Mouse (Mus musculus): Measurements from ENCODE around the gene Trim59. TPM values are rescaled to one million over a fixed set of nuclear protein-coding genes. Genes with fewer than 3 reads are reported as not detected.

The Trim59 gene
- 69.7 and 74.0 TPM in 2 replicates for polyA plus RNA-seq (2015; fragmentation: Nextera tagmentation; extraction: Ambion mirVana)

DNA sequence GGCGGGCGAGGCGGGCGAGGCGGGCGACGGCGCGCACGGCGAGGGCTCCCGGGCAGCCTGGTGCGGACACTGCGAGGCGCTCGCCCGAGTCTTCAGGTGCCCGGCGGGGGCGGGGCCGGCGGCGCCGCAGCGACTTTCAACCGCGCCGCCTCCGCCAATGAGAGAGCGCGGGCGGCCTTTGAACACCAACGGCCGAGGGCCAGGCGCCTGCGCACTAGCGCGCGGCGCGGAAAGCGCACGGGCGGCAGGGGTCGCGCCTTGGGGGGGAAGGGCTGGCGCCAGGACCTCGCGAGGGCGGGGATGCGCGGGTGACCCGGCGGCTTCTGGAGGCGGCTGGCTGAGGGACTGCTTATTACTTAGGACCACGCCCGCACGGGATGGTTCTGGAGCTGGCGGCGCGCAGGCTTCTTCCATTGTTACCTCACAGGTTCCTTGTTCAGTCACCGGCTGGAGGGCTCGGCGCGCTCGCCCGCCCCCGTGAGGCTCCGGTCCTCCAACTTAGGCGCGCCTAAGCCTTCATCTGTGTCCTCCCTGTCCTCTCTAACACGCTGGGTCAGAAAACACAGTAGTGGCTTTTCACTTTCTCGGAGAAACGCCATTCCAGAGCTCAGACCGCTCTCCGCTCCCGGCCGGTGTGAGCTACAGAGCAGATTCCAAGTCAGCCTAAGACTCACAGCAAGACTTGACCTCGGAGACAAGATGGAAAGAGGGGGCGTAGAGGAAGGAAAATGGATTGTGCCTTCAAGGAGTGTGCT lies at the start of gene Trim59:
TSS of gene Trim59 (minus strand) at position 111 of the 755 bp plus-strand sequence.
- H3K4me2 ChIP-seq, result peak within 1 kb of the TSS; percentile 91
- peak; percentile 94 for ATAC-seq (ENCODE audit: extremely low read depth, insufficient number of reproducible peaks, low FRiP score, low TSS enrichment)
- no peaks in the 10 kb centered on the region for H3K9me3 ChIP-seq
- no peaks in the 10 kb centered on the region for H3K27me3 ChIP-seq (replicated peaks)
- under 1% methylated on average over 73 of the region's 80 CpGs for WGBS
- H3K4me3 ChIP-seq, result peak within 1 kb of the TSS; percentile 92
- H3K36me3 ChIP-seq, result peaks cover 23% of the 10 kb centered on the region
- peak within 1 kb of the TSS; percentile 96 for H3K27ac ChIP-seq (replicated peaks)
- H3K4me1 ChIP-seq, result peaks cover 41% of the 10 kb centered on the region
- peak within 1 kb of the TSS; percentile 97 for H3K9ac ChIP-seq

DNA sequence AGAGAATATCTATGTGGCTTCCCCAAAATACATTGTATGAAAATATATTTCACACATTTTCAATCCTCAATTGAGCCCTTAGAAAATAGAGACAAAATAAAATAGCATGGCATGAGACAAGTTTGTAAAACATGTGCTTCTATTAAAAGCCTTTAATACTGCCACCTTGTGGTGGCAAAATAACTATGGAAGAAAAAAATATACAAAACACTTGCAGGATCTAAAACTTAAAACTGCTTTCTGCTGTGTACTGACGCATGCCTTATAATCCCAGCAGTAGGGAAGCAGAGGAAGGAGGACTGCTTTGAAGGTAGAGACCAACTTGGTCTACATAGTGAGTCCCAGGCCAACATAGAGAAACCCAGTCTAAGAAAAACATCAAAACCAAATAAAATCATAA lies 19.4 kb upstream of the Trim59 start:
- Histone ChIP-seq H3K9me3 (no peaks in the 10 kb centered on the region), H3K4me3 (no peak overlapping the region), H3K36me3 (no peaks in the 10 kb centered on the region), H3K4me2 (no peak overlapping the region), H3K27ac (replicated peaks) (no peak overlapping the region), H3K27me3 (replicated peaks) (no peaks in the 10 kb centered on the region), H3K4me1 (peaks cover 13% of the 10 kb centered on the region), H3K9ac (no peak overlapping the region)
- no peak for ATAC-seq (ENCODE audit: extremely low read depth, insufficient number of reproducible peaks, low FRiP score, low TSS enrichment)
- WGBS, result 45% methylated on average over 1 of the region's 1 CpGs

DNA sequence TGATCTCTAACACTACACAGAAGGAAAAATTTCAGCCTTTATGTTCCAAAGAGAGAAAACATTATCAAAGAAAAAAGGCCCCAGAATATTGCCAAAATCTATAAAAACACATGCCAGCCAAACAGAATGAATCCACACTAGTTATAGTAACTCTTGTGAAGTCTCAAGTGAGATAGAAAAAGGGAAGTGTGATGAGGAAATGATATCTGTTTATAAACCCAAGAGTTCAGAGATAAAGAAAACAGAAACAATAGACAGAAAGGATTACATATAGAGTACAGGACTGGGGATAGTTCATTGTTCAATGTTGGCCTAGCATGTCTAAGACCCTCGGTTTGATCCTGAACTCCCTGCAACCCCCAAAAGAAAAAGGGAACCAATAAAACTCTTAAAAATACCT lies 18.2 kb upstream of the Trim59 start:
- WGBS, result 79% methylated on average over 1 of the region's 1 CpGs
- Histone ChIP-seq H3K9ac (no peak overlapping the region), H3K27ac (replicated peaks) (no peak overlapping the region), H3K36me3 (no peaks in the 10 kb centered on the region), H3K4me2 (no peak overlapping the region), H3K4me1 (peaks cover 8% of the 10 kb centered on the region), H3K4me3 (no peak overlapping the region), H3K9me3 (no peaks in the 10 kb centered on the region), H3K27me3 (replicated peaks) (no peaks in the 10 kb centered on the region)
- no peak for ATAC-seq (ENCODE audit: extremely low read depth, insufficient number of reproducible peaks, low FRiP score, low TSS enrichment)

DNA sequence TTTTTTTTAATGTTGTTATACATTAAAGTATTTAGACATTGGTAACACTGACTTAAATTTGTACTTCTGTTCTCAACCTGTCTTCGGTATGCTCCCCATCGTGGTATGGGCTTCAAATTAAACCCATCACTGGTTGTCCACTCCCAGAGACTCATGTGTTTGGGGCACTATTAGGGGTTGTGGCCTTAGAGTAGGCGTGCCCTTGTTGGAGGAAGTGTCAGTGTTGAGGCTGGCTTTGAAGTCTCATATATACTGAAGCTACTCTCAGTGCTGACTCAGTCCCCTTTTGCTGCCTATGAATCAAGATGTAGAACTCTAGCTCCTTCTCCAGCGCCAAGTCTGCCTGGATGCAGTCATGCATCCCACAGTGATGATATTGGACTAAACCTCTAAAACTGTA lies 16.1 kb upstream of the Trim59 start:
- Histone ChIP-seq H3K27me3 (replicated peaks) (no peaks in the 10 kb centered on the region), H3K9ac (no peak overlapping the region), H3K4me2 (no peak overlapping the region), H3K4me1 (no peaks in the 10 kb centered on the region), H3K4me3 (no peak overlapping the region), H3K27ac (replicated peaks) (no peak overlapping the region), H3K9me3 (no peaks in the 10 kb centered on the region), H3K36me3 (no peaks in the 10 kb centered on the region)
- ATAC-seq (ENCODE audit: extremely low read depth, insufficient number of reproducible peaks, low FRiP score, low TSS enrichment), result no peak
- 91% methylated on average over 4 of the region's 4 CpGs for WGBS

DNA sequence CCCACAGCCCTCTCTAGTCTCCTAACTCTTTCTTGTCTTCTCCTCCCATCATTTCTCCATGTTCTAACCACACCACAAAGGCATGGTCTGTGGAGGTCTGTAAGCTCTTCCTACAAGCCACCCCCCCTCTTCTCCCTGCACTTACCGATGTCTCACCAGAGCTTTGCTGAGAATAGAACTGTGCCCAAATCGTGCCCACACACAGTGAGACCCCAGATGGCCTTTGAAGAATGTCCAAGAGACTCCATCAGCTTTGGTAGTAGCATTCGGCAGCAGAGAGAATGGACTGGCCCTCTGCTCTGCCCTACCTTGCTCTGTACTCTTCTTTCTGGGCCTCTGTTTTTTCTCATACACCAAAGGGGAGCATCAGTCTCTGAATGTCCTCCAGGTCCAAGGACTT lies 11.3 kb upstream of the Trim59 start:
- WGBS, result 89% methylated on average over 3 of the region's 3 CpGs
- no peak overlapping the region; the same call in 1 of the 2 replicates for H3K27ac ChIP-seq (replicated peaks)

DNA sequence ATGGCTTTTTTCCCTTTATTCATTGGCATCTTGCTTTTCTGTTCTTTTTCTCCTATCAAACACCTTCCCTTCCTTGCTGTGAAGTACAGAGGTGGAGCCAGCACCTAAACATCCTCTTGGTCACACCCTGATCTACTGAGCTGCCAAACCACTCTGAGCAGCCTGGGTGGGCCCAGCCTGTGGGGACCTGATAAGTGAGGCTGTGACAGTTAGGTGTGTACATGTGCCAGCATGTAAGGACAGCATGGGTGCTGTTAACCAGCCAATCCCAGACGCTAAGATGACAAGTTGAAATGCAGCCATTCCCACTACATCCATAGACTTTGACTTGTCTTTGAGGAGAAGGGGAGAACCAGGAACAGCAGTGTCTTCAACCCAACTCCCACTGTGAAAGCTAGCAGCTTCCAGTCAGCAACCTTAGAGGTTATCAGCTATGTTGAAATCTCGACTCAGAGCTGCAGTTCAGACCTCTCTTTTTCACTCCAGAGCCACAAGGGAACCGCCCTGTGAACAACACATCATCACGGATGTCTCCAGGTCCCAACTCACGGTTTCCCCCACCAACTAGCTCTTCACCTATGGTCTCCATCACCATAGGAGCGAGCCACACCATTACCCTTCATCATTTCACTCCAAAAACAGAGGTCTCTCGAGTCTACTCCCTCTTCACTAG lies 10.3 kb upstream of the Trim59 start:
- no peaks in the 10 kb centered on the region for H3K9me3 ChIP-seq
- H3K27ac ChIP-seq (replicated peaks), result no peak overlapping the region; the same call in 1 of the 2 replicates
- no peak overlapping the region for H3K4me3 ChIP-seq
- H3K36me3 ChIP-seq, result no peaks in the 10 kb centered on the region
- no peaks in the 10 kb centered on the region for H3K27me3 ChIP-seq (replicated peaks)
- ATAC-seq (ENCODE audit: extremely low read depth, insufficient number of reproducible peaks, low FRiP score, low TSS enrichment), result peak; percentile 78
- H3K4me2 ChIP-seq, result no peak overlapping the region
- WGBS, result 58% methylated on average over 7 of the region's 7 CpGs
- no peaks in the 10 kb centered on the region for H3K4me1 ChIP-seq
- no peak overlapping the region for H3K9ac ChIP-seq

More for the DNA sequence above, 11.3 kb upstream of the Trim59 start:
- H3K27me3 ChIP-seq (replicated peaks), result no peaks in the 10 kb centered on the region
- H3K4me3 ChIP-seq, result no peak overlapping the region
- no peak for ATAC-seq (ENCODE audit: extremely low read depth, insufficient number of reproducible peaks, low FRiP score, low TSS enrichment)
- no peaks in the 10 kb centered on the region for H3K4me1 ChIP-seq
- H3K9ac ChIP-seq, result no peak overlapping the region
- no peak overlapping the region for H3K4me2 ChIP-seq
- H3K9me3 ChIP-seq, result no peaks in the 10 kb centered on the region
- H3K36me3 ChIP-seq, result no peaks in the 10 kb centered on the region

DNA sequence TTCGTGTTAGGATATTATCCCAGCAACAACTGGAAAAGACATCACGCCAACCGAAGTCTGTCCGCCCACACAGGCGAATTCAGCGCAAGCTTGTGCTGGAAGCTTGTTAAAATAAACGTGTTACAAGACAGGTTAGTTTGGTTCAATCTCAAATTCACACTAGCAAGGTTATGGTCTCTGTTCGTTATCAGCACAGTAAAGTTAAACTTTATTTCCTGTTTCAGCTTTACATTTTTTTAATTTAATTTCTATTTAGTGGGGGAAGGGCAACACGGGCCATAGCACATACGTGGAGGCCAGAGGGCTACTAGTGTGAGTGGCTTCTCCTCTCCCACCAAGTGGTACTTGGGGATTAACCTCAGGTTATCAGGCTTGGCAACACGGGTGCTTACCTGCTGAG lies 7.3 kb upstream of the Trim59 start:
- Histone ChIP-seq H3K27me3 (replicated peaks) (no peaks in the 10 kb centered on the region), H3K36me3 (no peaks in the 10 kb centered on the region), H3K9ac (no peak overlapping the region), H3K4me2 (no peak overlapping the region), H3K27ac (replicated peaks) (no peak overlapping the region), H3K4me1 (peaks cover under 1% of the 10 kb centered on the region), H3K9me3 (no peaks in the 10 kb centered on the region), H3K4me3 (no peak overlapping the region)
- no peak for ATAC-seq (ENCODE audit: extremely low read depth, insufficient number of reproducible peaks, low FRiP score, low TSS enrichment)
- WGBS, result 87% methylated on average over 11 of the region's 11 CpGs

DNA sequence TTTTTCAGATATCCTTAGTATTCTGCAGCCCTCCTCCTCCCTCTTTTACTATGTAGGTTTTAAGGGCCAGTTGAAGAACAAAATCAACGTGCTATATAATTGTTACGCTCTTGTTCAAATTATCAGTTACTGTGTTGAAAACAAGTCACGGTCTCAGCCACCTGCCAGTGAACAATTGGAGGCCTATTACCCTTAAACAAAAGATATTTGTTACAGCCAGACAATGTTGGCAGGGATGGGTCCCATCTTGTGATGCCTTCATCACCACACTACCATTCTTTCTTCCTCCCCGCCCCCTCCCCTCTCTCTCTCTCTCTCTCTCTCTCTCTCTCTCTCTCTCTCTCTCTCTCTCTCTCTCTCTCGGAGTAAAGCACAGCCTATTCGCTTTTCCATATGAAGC lies 4.5 kb upstream of the Trim59 start:
- no peak overlapping the region for H3K27ac ChIP-seq (replicated peaks)
- H3K4me1 ChIP-seq, result peaks cover 16% of the 10 kb centered on the region
- no peaks in the 10 kb centered on the region for H3K27me3 ChIP-seq (replicated peaks)
- 85% methylated on average over 5 of the region's 6 CpGs for WGBS
- ATAC-seq (ENCODE audit: extremely low read depth, insufficient number of reproducible peaks, low FRiP score, low TSS enrichment), result no peak
- no peaks in the 10 kb centered on the region for H3K9me3 ChIP-seq
- no peak overlapping the region for H3K4me2 ChIP-seq
- H3K36me3 ChIP-seq, result no peaks in the 10 kb centered on the region
- H3K9ac ChIP-seq, result no peak overlapping the region
- no peak overlapping the region for H3K4me3 ChIP-seq

DNA sequence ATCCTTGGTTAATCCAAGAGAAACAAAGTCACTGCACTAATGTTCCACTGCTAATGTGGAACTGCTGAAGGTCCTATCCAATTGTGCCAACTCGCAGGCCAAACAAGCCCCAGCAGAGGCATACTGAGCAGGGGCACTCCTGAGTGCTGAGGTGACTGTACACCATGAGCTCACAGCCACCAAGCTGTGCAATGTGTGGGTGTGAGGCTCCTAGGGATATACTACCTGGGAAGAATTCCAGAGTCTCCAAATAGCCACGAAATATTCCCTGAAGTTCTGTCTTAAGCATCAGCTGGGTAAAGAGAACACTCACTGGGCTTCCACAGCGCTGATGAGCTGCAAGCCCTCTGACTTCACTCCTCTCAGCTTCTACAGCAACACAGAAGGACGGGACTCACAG lies 3.1 kb upstream of the Trim59 start:
- Histone ChIP-seq H3K36me3 (peaks cover 2% of the 10 kb centered on the region), H3K4me1 (peaks cover 23% of the 10 kb centered on the region), H3K9ac (no peak overlapping the region), H3K9me3 (no peaks in the 10 kb centered on the region), H3K4me2 (no peak overlapping the region), H3K4me3 (no peak overlapping the region), H3K27ac (replicated peaks) (no peak overlapping the region), H3K27me3 (replicated peaks) (no peaks in the 10 kb centered on the region)
- 74% methylated on average over 4 of the region's 4 CpGs for WGBS
- ATAC-seq (ENCODE audit: extremely low read depth, insufficient number of reproducible peaks, low FRiP score, low TSS enrichment), result no peak

DNA sequence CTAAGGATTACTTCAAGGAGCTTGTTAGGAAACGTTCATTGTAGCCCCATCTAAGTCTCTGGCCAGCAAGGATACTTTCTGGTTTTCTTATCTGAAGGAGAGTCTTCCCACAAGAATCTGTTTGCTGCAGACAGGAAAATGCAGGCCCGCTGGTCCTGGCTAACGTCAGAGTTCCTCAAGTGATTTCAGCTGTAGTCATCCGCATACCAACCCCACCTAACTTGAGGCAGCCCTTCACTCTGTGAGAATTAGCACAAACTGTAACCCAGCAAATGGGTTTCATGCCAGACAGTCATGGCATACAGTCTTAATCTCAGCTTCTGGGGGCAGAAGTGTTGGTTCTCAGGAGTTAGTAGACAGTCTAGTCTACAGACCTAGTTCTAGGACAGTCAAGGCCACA lies 2.0 kb upstream of the Trim59 start:
- H3K27ac ChIP-seq (replicated peaks), result no peak overlapping the region; the same call in 1 of the 2 replicates
- WGBS, result 36% methylated on average over 4 of the region's 4 CpGs
- no peaks in the 10 kb centered on the region for H3K27me3 ChIP-seq (replicated peaks)
- peaks cover 29% of the 10 kb centered on the region for H3K4me1 ChIP-seq
- H3K36me3 ChIP-seq, result peaks cover 7% of the 10 kb centered on the region
- H3K9ac ChIP-seq, result no peak overlapping the region
- ATAC-seq (ENCODE audit: extremely low read depth, insufficient number of reproducible peaks, low FRiP score, low TSS enrichment), result no peak
- H3K4me2 ChIP-seq, result peak overlapping the region; percentile 91; the same call in 1 of the 2 replicates
- H3K9me3 ChIP-seq, result no peaks in the 10 kb centered on the region
- no peak overlapping the region for H3K4me3 ChIP-seq

DNA sequence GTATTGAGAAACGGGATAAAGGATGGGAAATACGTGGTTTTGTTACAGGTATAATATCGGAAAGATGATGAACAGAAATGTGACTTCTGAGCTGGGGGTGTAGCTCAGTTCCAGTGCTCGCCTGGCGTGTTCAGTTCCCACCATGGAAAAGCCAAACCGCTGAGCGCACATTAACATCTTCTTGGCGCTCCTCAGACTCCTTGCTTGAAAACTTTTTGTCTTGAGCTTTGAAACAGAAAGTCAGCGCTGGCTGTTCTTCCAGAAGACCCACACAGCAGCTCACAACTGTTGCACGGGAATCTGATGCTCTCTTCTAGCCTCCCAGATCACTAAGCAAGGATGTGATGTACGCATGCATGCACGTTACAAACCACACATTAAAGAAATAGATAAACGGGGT lies 1.2 kb upstream of the Trim59 start:
- Histone ChIP-seq H3K27ac (replicated peaks) (peak overlapping the region; percentile 96), H3K9me3 (no peaks in the 10 kb centered on the region), H3K4me1 (peaks cover 36% of the 10 kb centered on the region), H3K9ac (peak overlapping the region; percentile 97), H3K4me2 (peak overlapping the region; percentile 91), H3K36me3 (peaks cover 14% of the 10 kb centered on the region), H3K27me3 (replicated peaks) (no peaks in the 10 kb centered on the region), H3K4me3 (peak overlapping the region; percentile 92)
- 24% methylated on average over 13 of the region's 13 CpGs for WGBS
- ATAC-seq (ENCODE audit: extremely low read depth, insufficient number of reproducible peaks, low FRiP score, low TSS enrichment), result no peak

DNA sequence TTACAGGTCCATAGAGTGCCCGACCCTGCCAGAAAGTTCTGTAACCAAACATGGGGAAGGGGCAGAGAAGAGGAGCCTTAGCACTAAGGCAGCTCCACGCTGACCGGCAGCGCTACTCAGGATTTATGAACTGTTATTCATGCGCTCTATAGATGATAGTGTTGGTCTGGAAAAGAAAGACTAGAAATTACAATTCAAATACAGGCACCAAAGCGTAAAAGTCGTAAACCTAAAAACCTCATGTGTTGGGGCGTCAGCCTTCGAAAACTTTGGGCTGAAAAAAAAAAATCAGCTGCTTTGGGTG lies 797 bp upstream of the Trim59 start:
- H3K4me2 ChIP-seq, result peak overlapping the region; percentile 91
- peak overlapping the region; percentile 96 for H3K27ac ChIP-seq (replicated peaks)
- H3K36me3 ChIP-seq, result peaks cover 18% of the 10 kb centered on the region
- H3K27me3 ChIP-seq (replicated peaks), result no peaks in the 10 kb centered on the region
- H3K4me3 ChIP-seq, result peak overlapping the region; percentile 92
- peaks cover 40% of the 10 kb centered on the region for H3K4me1 ChIP-seq
- no peaks in the 10 kb centered on the region for H3K9me3 ChIP-seq
- 7% methylated on average over 9 of the region's 9 CpGs for WGBS
- peak overlapping the region; percentile 97 for H3K9ac ChIP-seq
- no peak for ATAC-seq (ENCODE audit: extremely low read depth, insufficient number of reproducible peaks, low FRiP score, low TSS enrichment)
